Mouse (Mus musculus): ENCODE data around the gene Apol8. TPM values are rescaled to one million over a fixed set of nuclear protein-coding genes. Genes with fewer than 3 reads are reported as not detected.

The Apol8 gene
- polyA plus RNA-seq, 1 experiment from 2014 or later = 3.2 TPM

DNA sequence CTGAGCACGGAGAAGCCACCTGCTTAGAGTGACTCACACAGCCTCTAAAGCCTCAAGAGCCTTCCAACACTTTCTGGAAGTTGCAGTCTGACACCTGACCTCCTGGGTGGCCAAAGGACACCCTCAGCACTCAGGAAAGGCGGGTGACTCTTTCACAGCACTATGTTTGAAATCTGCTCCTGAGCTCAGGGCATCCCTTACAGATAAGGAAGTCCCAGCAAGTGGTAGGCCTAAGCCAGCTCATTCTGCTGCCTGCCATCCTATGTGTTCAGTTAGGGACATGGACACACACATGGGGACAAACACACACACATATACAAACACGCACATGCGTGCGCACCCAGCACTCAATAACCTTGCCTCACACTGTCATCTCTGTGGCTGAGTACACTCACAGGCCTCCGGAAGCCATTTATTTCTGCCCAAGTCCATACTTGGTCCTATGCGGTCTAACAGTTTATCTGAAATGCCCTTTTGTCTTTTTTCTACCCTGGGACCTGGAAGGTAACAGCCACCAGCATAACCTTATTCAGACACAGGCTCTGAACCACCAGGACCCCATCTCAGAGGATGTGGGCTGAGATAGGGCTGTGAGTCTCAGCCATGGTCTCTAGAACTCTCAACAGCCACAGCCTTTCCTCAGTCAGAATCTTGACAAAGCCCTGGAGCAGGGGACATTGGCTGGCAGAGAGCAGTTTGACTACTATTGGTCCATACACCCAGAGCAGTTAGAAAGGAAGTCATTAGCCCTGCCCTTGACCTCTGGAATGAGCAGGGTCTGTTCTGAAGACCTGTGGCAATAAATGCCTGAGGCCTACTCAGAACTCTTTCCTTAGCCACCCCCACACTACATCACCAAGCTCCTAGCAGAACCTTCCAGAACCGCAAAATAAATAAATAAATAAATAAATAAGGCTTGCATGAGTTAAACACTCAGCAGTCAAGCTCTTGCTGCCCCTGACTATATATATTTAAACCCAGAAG, 43.0 kb upstream of the Apol8 start:
- peaks cover 29% of the 10 kb centered on the region for H3K36me3 ChIP-seq (ENCODE audit: control insufficient read depth, insufficient read depth, low read length)
- 77% methylated on average over 8 of the region's 8 CpGs for WGBS
- H3K9ac ChIP-seq (ENCODE audit: low read depth, low read length) = peak overlapping the region; percentile 37; the same call in 1 of the 2 replicates
- H3K4me1 ChIP-seq (replicated peaks; ENCODE audit: control insufficient read depth, insufficient read depth, low read length) = peaks cover 59% of the 10 kb centered on the region
- H3K4me2 ChIP-seq = no peak overlapping the region
- H3K27me3 ChIP-seq (replicated peaks; ENCODE audit: control insufficient read depth, insufficient read depth, low read length) = no peaks in the 10 kb centered on the region
- peak overlapping the region; percentile 66 for H3K27ac ChIP-seq (ENCODE audit: low read depth, low read length)
- no peak for ATAC-seq (replicated peaks; ENCODE audit: low FRiP score)
- no peak for DNase-seq (ENCODE audit: low spot score)
- no peaks in the 10 kb centered on the region for H3K9me3 ChIP-seq (ENCODE audit: control insufficient read depth, low read length)
- no peak overlapping the region for H3K4me3 ChIP-seq (ENCODE audit: low read depth, low read length)

DNA sequence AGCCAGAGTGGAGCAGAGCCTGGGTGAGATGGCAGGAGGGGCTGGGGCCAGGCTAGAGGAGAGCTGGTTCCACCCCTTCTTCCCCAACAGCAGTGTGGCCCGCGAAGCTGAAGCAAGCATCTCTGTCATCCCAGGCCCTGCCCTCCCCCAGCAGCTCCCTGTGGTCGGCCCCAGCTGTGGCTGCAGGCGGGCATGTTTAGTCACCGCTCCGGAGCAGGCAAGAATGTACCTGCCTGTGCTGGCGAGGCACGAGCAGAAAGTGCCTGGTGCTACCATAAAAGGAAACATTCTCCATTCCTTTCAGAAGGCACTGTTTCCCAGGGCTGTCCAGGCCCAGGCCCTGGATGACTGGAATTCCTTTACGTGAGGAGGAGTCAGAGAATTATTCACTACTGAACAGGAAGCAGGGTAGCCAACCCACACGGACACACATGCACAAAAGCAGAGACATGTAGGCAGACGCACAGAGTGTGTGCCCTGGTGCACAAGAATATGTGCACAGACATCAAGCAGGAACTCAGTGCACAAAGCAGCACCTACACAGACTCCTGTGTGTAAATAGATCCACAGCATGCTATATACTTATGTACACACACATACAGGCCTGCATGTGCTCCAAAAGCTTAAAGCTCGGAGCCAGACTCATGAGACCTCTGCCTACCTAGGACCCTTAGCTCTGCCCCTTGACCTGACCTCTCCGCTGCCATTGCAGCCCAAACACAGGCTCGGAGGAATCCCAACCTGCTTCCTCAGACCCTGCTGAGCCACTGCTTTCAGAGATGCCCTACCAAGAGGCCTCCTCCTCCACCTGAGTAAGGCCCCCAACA, 42.1 kb upstream of the Apol8 start:
- no peaks in the 10 kb centered on the region for H3K27me3 ChIP-seq (replicated peaks; ENCODE audit: control insufficient read depth, insufficient read depth, low read length)
- H3K9me3 ChIP-seq (ENCODE audit: control insufficient read depth, low read length) = no peaks in the 10 kb centered on the region
- peaks cover 33% of the 10 kb centered on the region for H3K36me3 ChIP-seq (ENCODE audit: control insufficient read depth, insufficient read depth, low read length)
- no peak overlapping the region for H3K4me3 ChIP-seq (ENCODE audit: low read depth, low read length)
- peaks cover 59% of the 10 kb centered on the region for H3K4me1 ChIP-seq (replicated peaks; ENCODE audit: control insufficient read depth, insufficient read depth, low read length)
- no peak overlapping the region for H3K4me2 ChIP-seq
- WGBS = 25% methylated on average over 14 of the region's 14 CpGs
- DNase-seq (ENCODE audit: low spot score) = no peak
- peak; percentile 26; the same call in 1 of the 2 replicates for ATAC-seq (replicated peaks; ENCODE audit: low FRiP score)
- peak overlapping the region; percentile 37; the same call in 1 of the 2 replicates for H3K9ac ChIP-seq (ENCODE audit: low read depth, low read length)
- H3K27ac ChIP-seq (ENCODE audit: low read depth, low read length) = peak overlapping the region; percentile 63

DNA sequence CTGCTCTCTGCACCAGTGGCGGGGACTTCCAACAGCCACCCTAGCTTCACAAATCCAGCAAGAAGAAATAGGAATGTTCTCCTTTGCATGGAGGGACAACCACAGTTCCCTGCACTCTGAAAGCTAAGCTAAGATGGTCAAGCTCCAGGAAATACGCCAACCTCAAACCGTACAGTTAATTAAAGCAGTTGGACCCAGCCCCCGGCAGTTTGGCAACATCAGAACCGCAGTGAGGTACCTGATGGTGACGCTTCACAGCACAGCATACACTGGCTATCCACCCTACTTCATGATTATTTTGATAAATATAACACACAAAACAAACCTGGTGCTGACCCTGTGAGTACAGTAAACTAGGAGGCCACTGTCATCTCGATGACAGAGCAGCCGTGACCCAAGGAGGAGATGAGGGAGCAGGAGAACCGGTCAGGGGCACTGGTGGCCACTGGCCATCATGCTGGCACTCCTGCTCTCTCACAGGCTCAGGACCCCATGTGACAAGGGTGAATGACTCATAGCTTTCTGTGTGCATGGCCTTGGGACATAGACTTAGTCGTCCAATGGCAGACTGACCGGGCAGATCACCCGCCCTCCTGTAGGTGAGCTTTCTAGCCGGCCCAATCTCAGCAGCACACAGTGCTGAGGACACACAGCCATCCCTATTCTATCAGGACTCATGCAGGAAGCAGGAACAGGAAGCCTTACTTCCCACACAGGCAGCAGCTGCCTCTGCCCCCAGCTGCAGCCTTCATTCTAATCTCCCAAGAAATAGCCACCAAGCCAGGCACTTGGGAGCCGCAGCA, 41.0 kb upstream of the Apol8 start:
- Histone ChIP-seq H3K36me3 (ENCODE audit: control insufficient read depth, insufficient read depth, low read length) (peaks cover 28% of the 10 kb centered on the region), H3K4me3 (ENCODE audit: low read depth, low read length) (no peak overlapping the region), H3K4me1 (replicated peaks; ENCODE audit: control insufficient read depth, insufficient read depth, low read length) (peaks cover 51% of the 10 kb centered on the region), H3K27me3 (replicated peaks; ENCODE audit: control insufficient read depth, insufficient read depth, low read length) (no peaks in the 10 kb centered on the region), H3K27ac (ENCODE audit: low read depth, low read length) (peak overlapping the region; percentile 63; the same call in 1 of the 2 replicates), H3K9ac (ENCODE audit: low read depth, low read length) (no peak overlapping the region), H3K4me2 (no peak overlapping the region), H3K9me3 (ENCODE audit: control insufficient read depth, low read length) (no peaks in the 10 kb centered on the region)
- WGBS = 72% methylated on average over 14 of the region's 14 CpGs
- DNase-seq (ENCODE audit: low spot score) = no peak
- ATAC-seq (replicated peaks; ENCODE audit: low FRiP score) = no peak; the same call in 1 of the 2 replicates

DNA sequence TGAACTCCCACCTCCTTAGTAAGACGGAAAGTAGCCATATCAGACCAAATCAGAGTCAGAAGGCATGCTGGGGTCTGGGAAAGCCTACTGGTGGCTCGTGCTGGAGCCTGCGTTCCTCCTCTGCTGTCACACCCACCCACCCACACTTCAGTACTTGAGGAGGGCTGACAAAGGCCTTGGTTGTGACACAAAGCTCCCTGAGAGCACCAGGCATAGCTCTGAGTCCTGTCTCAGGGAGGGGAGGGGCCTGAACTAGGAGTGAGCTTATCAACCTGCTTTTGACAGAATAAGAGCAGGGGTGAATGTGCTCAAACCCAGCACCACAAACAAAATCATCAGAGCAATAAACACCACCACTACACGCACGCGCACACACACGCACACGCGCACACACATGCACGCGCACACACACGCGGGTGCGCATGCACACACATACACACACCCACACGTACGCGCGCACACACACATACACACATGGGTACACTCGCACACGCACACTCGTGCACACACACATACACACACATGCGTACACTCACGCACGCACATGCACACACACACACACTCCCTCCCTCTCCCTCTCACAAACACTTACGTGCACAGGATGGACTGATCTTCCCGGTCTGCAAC, 39.7 kb upstream of the Apol8 start:
- H3K4me1 ChIP-seq (replicated peaks; ENCODE audit: control insufficient read depth, insufficient read depth, low read length) = peaks cover 39% of the 10 kb centered on the region

DNA sequence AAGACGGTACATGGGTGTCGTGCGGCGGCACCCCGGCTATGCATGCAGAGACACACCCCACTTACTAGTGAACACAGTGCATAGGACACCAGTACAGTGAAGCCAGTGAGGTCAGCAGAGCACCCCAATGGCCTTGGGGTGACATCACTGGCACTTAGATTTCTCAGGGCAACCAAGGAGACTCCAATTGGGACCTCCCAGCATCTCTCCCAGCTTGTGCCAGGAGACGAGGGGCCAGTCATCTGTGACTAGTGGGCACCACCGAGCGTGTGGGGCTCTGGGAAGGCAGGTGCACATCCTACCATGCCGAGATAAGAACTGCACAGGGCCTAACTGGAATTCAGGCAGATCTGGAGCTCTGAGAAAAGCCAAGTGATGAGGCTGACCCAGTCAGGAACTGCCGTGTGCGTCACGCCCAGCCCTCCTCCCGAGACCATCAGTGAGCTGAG, 38.1 kb upstream of the Apol8 start:
- no peak overlapping the region for H3K27ac ChIP-seq (ENCODE audit: low read depth, low read length)
- ATAC-seq (replicated peaks; ENCODE audit: low FRiP score) (no peak), DNase-seq (ENCODE audit: low spot score) (no peak)
- H3K4me3 ChIP-seq (ENCODE audit: low read depth, low read length) = no peak overlapping the region
- H3K4me1 ChIP-seq (replicated peaks; ENCODE audit: control insufficient read depth, insufficient read depth, low read length) = peaks cover 23% of the 10 kb centered on the region
- no peak overlapping the region for H3K4me2 ChIP-seq
- H3K27me3 ChIP-seq (replicated peaks; ENCODE audit: control insufficient read depth, insufficient read depth, low read length) = no peaks in the 10 kb centered on the region
- 88% methylated on average over 13 of the region's 13 CpGs for WGBS
- H3K36me3 ChIP-seq (ENCODE audit: control insufficient read depth, insufficient read depth, low read length) = peaks cover 43% of the 10 kb centered on the region
- H3K9me3 ChIP-seq (ENCODE audit: control insufficient read depth, low read length) = no peaks in the 10 kb centered on the region
- H3K9ac ChIP-seq (ENCODE audit: low read depth, low read length) = no peak overlapping the region

More for the DNA sequence above, 39.7 kb upstream of the Apol8 start:
- Histone ChIP-seq H3K9ac (ENCODE audit: low read depth, low read length) (no peak overlapping the region), H3K9me3 (ENCODE audit: control insufficient read depth, low read length) (no peaks in the 10 kb centered on the region), H3K27me3 (replicated peaks; ENCODE audit: control insufficient read depth, insufficient read depth, low read length) (no peaks in the 10 kb centered on the region), H3K27ac (ENCODE audit: low read depth, low read length) (no peak overlapping the region), H3K4me3 (ENCODE audit: low read depth, low read length) (no peak overlapping the region), H3K4me2 (no peak overlapping the region), H3K36me3 (ENCODE audit: control insufficient read depth, insufficient read depth, low read length) (peaks cover 33% of the 10 kb centered on the region)
- WGBS = 94% methylated on average over 26 of the region's 26 CpGs
- ATAC-seq (replicated peaks; ENCODE audit: low FRiP score) = no peak
- DNase-seq (ENCODE audit: low spot score) = no peak

DNA sequence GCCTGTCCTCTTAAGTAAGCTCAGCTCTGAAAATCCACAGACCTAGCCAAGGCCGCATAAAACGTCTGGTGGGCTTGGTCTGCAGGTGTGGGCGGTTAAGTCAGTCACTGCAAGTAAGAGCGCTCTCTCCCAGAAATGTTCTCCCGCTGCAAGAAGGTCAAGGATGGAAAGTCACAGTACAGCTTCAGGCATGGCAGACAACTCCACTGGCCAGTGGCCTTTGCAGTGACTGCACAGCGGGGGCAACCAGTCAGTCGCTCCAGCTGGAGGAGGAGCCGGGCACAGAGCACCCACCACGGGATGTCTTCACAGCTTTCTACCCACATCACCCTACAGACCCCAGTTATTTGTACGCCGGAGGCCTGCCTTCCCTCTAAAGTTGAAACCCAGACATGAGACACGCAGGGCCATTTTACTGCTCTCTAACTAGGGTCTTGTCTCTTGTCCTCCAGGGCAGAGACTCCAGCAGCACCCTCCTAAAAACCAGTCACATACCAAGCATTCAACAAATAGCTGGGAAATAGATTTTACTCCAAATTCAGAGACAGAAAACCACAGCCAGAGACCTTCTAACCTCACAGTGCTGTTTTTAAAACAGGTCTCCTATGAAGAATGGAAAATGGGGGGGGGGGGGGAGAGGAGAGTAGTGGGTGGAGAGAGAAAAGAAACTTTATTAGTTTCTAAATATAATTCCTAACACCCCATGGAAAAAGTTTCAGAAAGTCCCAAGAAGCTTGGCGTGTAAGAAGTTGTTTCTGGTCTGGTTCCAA, 37.5 kb upstream of the Apol8 start:
- peaks cover 17% of the 10 kb centered on the region for H3K4me1 ChIP-seq (replicated peaks; ENCODE audit: control insufficient read depth, insufficient read depth, low read length)
- H3K27ac ChIP-seq (ENCODE audit: low read depth, low read length) = no peak overlapping the region
- H3K9ac ChIP-seq (ENCODE audit: low read depth, low read length) = no peak overlapping the region
- no peaks in the 10 kb centered on the region for H3K27me3 ChIP-seq (replicated peaks; ENCODE audit: control insufficient read depth, insufficient read depth, low read length)
- H3K9me3 ChIP-seq (ENCODE audit: control insufficient read depth, low read length) = no peaks in the 10 kb centered on the region
- no peak for ATAC-seq (replicated peaks; ENCODE audit: low FRiP score)
- no peak overlapping the region for H3K4me3 ChIP-seq (ENCODE audit: low read depth, low read length)
- peaks cover 49% of the 10 kb centered on the region for H3K36me3 ChIP-seq (ENCODE audit: control insufficient read depth, insufficient read depth, low read length)
- WGBS = 94% methylated on average over 13 of the region's 13 CpGs
- no peak overlapping the region for H3K4me2 ChIP-seq
- DNase-seq (ENCODE audit: low spot score) = no peak

DNA sequence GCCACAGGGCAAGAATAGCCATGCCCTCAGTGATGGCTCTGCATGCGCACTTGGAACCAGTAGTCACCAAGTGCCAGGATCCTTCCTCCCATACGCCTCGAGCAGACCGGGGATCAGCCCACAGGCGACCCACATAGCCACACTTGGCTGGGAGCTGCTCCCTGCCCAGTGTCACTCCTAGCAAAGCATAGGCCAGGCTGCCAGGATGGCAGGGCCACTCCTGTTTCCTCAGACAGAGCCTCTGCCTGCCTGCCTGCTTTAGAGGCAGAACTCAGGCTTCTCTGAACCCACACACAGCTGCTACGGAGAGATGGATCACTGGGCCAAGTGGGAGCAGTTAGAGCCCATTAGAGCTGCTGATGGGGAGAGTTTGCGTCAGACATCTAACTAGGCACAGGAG, 36.8 kb upstream of the Apol8 start:
- no peak overlapping the region for H3K4me2 ChIP-seq
- DNase-seq (ENCODE audit: low spot score) (no peak), ATAC-seq (replicated peaks; ENCODE audit: low FRiP score) (no peak)
- no peak overlapping the region for H3K9ac ChIP-seq (ENCODE audit: low read depth, low read length)
- H3K9me3 ChIP-seq (ENCODE audit: control insufficient read depth, low read length) = no peaks in the 10 kb centered on the region
- WGBS = 94% methylated on average over 7 of the region's 7 CpGs
- no peak overlapping the region for H3K4me3 ChIP-seq (ENCODE audit: low read depth, low read length)
- H3K27me3 ChIP-seq (replicated peaks; ENCODE audit: control insufficient read depth, insufficient read depth, low read length) = no peaks in the 10 kb centered on the region
- peaks cover 56% of the 10 kb centered on the region for H3K36me3 ChIP-seq (ENCODE audit: control insufficient read depth, insufficient read depth, low read length)
- peaks cover 10% of the 10 kb centered on the region for H3K4me1 ChIP-seq (replicated peaks; ENCODE audit: control insufficient read depth, insufficient read depth, low read length)
- no peak overlapping the region for H3K27ac ChIP-seq (ENCODE audit: low read depth, low read length)
